Mouse (Mus musculus): ENCODE data around the gene Lypd5.

Lypd5 gene

DNA sequence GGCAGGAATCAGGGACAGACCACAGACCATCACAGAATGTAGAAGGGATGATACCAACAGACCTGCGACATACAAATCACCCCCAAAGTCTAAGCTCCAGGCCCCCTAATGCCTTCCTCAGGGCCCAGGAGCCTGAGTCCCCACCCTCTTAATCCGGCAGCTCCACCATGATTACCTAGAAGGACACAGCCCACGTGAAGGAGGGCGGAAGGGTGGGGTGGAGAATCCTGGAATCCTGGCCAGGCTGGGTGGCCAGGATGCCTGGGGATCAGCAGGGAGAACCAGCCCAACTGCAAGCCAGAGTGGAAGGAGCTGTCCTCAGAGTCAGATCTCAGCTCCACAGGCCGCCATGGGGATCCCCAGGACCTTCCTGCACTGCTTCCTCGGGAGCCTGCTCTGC lies at the start of gene Lypd5:
TSS of gene Lypd5 (plus strand) at position 301 of the 400 bp plus-strand sequence.
- no peak for DNase-seq (ENCODE audit: low read depth)

- DNase-seq (ENCODE audit: low read depth) = peak; percentile 36
Measured at GRCm38 (mm10) chr7:24299823-24300481, 49.0 kb upstream of the Lypd5 start.

GRCm38 (mm10) chr7:24300771-24301282 lies 48.2 kb upstream of the Lypd5 start, which contains the start of gene Zfp61:
Gene Zfp61, minus strand, starts transcription at chr7:24301232.
- DNase-seq (ENCODE audit: low read depth) = peak; percentile 87

DNA sequence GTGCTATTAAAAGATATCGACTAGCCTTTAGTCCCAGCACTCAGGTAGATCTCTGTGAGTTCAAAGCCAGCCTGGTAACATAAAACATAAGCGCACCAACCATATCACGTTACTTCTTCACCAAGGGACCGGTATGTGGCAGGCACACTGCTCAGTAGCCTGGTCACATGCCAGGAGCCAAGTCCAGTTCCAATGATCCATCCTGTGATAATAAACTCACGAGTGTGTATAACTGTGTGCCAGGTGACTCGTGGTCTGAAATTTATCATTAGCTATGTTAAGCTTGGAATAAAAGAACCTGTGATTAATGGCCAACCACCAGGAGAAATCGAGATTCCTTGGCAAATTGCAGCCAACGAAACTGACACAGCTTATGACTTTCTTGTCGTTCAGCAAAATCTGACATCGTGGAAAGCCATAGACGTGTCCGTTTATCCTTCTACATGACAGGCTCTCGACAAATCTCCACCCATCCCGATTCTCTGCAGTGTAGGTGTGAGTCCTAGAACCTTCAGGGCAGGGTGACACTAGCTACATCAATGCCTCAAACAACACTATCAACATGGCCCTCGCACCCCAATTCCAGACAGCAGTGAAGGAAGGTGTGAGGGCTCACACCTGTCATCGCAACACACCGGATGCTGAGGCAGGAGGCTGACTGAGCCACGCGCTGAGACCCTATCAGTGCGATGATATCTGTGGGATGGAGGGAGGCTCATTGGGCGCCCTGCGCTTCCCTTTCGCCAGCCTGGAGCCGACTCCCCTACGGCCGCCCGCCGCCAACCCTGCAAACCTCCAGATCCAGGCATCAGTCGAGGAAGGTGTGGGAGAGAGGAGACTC lies 33.0 kb upstream of the Lypd5 start:
- peak; percentile 25 for DNase-seq (ENCODE audit: low read depth)

DNA sequence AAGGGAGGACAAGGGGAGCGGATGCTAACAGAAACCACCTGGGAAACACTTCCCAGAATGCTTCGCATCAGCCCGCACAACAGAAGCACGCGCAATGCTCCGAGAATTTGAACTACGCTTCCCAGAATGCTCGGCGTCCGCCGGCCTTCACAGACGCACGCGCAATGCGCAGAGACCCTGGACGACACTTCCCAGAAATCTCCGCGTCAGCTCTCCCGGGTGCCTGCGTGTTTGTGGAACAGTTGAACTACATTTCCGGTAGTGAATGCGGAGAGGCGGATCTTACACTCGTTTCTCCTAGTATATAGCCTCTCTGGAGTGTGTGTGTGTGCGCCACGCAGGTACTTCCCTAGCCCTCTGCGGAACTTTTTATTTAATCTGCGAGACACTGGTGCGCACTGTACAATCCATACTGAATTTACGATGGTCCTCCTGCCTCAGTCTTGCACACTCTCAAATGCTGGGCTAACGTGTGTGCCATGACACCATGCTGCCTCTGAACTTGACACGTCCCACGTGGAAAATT lies 32.4 kb upstream of the Lypd5 start, which contains the start of gene Zfp94:
TSS of gene Zfp94 (minus strand) at position 100 of the 526 bp plus-strand sequence.
- peak; percentile 95 for DNase-seq (ENCODE audit: low read depth)

DNA sequence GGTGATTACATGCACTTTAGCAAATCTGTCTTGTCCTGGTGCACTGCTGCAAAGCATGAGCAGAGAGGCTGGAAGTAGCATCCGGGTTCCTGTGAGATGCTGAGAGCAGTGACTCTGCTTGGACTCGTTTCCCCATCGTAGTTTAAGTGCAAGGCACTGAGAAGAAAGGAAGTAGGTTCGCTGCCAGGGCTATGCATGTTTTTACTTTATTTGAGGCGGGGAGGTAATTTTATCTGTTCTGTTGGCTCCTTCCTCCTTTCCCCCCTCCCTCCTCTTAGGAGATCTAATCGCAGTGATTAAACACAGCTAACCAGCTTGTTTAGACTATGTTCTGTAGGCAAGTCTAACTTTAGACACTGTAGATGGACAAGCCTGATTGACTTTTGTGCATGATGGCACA lies 30.1 kb upstream of the Lypd5 start:
- DNase-seq (ENCODE audit: low read depth) = no peak

- no peak for DNase-seq (ENCODE audit: low read depth)
Measured at GRCm38 (mm10) chr7:24322593-24322992, 26.4 kb upstream of the Lypd5 start.

- DNase-seq (ENCODE audit: low read depth) = peak; percentile 36
Measured at GRCm38 (mm10) chr7:24325197-24325596, 23.8 kb upstream of the Lypd5 start.

DNA sequence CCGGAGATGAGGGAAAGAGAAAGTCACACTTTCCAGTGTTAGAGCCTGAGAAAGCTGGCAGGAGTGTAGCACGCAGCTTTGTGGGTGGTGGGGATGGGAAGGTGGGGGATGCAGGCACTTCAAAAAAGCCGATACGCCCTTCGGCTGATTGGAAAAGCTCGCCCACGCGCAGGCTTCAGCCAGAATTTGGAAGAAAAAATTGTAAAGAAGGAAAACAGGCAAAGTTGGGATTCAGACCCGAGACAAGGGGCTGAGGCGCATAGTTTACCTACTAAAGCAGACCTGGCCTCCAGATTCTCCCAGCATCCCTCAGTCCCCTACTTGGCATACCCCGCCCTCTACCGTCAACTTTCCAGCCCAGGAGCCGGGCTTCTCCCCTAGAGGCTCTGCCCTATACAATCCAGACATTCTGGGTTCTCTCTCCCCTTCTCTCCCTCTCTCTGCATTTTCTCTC lies 23.3 kb upstream of the Lypd5 start:
- DNase-seq (ENCODE audit: low read depth) = no peak

DNA sequence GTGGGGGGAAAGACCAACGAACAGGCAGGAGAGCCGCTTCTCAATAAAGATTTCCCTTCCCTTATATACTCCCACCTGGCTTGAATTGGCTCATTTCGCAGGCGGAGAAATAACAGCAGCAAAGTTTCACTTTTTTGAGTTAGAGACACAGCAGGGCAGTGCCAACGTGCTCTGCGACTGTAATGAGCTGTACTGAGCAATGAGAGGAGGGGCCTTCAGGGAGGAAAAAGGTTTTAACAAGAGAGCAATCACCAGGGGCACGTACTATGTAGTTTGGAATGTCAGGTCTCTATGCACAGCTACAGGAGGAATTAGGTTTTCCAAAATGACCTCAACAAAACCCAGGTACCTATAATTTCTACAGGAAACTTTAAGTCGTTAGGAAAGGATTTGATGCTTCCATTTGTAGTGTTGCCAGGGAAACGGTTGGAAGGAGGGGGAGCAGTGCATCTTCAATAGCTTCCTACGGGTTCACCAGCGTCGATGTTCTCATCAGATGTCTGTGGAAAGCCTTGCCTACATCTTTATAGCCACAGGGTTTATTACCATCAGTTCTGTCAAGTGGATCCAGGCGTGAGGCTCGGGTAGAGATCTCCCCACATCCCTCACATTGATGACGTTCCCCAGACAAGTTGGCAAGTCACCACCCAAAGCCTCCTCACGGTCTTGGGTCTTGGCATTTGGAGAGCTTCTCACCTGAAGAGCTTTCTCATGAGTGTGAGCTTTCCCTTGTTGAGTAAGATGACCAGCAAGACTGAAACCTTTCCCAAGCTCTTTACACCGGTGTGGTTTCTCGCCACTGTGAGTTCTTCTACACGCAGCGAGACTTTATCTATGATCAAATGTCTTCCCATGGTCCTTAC lies 22.5 kb upstream of the Lypd5 start:
- no peak for DNase-seq (ENCODE audit: low read depth)

DNA sequence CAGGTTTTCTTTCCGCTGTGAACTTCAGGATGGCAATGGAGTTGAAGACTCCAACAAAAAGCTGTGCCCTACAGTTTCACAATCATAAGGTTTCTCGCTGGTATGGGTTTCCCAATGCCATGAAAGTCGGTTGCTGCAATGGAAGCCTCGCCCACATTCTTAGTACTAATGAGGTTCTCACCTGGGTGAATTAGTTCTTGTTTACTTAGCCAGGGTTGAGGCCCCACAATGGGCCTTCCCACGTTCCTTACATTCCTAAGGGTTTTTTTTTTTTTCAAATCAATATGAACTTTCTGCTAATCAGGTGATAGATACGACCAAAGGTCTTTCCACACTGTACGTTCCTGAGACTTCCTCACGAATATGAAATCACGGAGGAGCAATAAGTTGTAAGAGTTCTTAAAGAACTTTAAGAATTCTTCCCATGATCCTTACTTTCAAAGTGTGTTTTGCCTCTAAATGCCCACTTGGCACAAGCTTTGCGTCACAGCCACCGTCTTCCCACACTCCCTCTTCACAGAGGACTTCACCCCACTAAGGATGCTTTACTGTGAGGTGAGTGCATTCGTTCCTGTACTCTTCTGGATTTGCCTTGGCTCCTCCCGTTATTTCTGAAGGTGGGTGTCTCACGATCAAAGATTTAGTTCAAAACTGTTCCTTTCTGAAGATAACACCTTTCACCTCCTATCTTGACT lies 21.6 kb upstream of the Lypd5 start:
- DNase-seq (ENCODE audit: low read depth) = no peak

GRCm38 (mm10) chr7:24333304-24333986 lies 15.6 kb upstream of the Lypd5 start, which contains the start of gene Tescl:
Gene Tescl, minus strand, starts transcription at chr7:24333936.
- no peak for DNase-seq (ENCODE audit: low read depth)

GRCm38 (mm10) chr7:24335699-24336309 lies 13.2 kb upstream of the Lypd5 start:
- peak; percentile 91 for DNase-seq (ENCODE audit: low read depth)

DNA sequence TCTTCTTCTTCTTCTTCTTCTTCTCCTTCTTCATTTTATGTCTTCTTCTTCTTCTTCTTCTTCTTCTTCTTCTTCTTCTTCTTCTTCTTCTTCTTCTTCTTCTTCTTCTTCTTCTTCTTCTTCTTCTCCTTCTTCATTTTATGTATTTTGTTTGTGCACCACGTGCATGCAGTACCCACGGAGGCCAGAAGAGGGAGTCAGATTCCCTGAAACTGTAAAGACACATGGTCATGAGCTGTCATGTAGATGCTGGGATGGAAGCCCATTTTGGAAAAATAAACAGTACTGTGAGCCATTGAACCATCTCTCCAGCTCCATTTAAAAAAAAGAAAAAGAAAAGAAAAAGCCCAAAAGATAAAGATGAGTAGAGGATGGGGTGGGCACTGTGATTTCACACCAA lies 10.8 kb upstream of the Lypd5 start:
- DNase-seq (ENCODE audit: low read depth) = peak; percentile 57

DNA sequence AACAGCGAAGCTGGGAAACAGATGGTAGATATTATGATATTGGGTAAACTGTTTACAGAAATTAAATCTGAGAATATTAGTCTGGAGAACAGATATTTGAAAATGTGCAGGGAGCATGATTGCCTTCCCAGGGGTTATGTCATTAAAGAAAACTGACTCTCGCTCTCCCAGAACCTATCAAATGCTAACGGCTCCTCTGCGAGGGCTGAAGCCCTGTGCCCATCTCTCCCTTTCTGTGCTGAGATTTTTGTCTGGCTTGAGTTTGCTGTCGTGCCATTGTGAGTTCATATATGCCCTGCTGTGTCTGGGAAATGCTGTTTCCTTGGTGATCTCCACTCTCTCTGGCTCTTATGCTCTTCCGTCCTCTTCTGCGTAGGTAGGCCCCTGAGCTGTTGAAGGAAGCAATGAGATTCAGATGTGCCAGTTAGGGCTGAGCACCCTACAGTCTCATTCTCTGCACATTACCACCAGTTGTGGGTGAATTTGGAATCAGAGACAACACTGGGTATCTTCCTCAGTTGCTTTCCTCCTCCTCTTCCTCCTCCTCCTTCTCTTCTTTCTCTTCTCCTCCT lies 5.2 kb upstream of the Lypd5 start:
- DNase-seq (ENCODE audit: low read depth) = no peak

GRCm38 (mm10) chr7:24346444-24346843 lies 2.6 kb upstream of the Lypd5 start:
- DNase-seq (ENCODE audit: low read depth) = no peak

DNA sequence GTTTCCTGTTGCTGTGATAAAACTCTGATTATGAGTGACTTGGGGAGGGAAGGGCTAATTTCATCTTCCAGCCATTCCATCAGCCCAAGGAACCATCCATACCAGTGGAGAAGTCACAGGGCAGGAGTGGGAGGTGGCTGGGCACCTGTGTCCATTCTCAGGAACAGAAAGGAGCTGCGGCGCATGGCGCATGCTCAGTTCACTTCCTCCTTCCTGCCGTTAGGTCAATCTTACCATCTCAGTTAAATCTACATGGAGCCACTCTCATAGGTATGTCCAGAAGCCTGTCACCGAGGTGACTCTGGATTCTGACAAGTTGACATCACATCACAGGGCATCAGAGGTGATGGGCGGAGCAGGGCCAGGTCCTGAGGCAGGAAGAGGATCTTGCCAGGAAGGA lies 6.7 kb downstream of the Lypd5 start:
- no peak for DNase-seq (ENCODE audit: low read depth)

DNA sequence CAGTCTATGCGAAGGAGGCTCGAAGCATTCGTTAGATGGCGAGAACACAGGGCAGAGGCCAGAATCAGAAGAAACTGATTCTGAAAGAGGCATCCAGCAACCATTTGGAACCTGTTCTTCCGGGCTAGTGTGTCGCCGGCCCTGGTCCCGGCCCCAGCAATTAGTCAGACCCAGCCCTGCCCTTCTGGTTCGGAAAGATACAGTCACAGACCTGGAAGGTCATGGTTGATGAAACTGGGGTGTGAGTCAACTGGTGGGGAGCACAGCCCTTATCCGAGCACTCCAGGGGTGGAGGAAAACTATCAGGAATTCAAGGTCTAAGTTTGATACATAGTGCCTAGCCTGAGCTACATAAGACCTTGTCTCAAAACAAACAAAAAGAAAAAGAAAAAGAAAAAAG lies 7.1 kb downstream of the Lypd5 start:
- DNase-seq (ENCODE audit: low read depth) = no peak

DNA sequence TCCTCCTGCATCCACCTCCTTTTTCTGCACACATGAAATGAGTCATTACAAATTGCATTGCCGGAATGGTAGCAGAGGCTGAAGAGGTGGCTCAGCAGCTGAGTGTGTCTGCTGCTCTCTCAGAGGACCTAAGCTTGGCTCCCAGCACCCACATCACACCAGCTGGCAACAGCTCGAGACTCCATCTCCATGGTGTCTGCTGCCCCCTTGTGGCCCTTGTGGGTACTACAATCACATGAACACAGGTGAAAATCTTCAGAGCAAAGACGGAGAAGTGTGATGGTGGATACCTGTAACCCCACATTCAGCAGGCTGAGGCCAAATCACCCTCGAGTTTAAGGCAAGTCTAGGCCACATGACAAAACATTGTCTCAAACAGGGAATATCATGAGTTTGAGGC lies 8.9 kb downstream of the Lypd5 start:
- DNase-seq (ENCODE audit: low read depth) = no peak

DNA sequence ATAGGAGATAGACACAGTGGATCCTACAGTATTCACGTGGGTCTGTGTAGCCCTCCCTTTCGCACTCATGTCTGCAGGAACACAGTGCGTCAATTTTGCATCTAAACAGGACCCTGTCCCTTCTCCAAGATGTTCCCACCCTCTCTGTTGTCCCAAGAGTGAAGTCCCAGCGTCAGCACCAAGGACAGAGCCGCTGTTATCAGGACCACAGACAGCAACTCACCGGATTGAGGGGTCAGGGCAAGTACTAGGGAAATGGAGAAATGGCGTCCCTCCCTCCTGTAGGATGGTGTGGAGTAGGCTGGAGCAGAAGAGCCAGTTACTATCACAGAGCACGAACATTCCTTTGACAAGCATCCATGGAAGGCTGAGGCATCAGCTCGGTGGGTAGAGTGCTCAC lies 10.3 kb downstream of the Lypd5 start:
- peak; percentile 81 for DNase-seq (ENCODE audit: low read depth)
